Mouse (Mus musculus) embryonic facial prominence, embryonic 13.5 days (tissue): ENCODE results near the gene Spag16. TPM values are rescaled to one million over a fixed set of nuclear protein-coding genes. Genes with fewer than 3 reads are reported as not detected.

Experiments used
- polyA plus RNA-seq: library from polyadenylated mRNA; unstranded; fragments of >200 nt; fragmentation: Nextera tagmentation; extraction: Ambion mirVana; gene quantifications from 2 replicates; pipeline ENCODE4 v1.2.1, GENCODE M21; 2015

Spag16 gene
- polyA plus RNA-seq, 1 experiment from 2014 or later = 0.91 TPM

Other genes starting within 250 kb of the Spag16 start
- 9.0 and 9.6 TPM in 2 replicates for gene Ikzf2, start 139.7 kb upstream of the Spag16 start, polyA plus RNA-seq